ENCODE assay signal across 1 mouse cellular context in genomic region chr9:20607100-20607974, GRCm38 (mm10).
TF ChIP-seq lines count a peak whose summit lies in the region.

No protein-coding gene starts in this region.

TF ChIP-seq in myocyte, 11 proteins besides CTCF, POLR2A, EP300 and RAD21 (continued from another document):
- TF ChIP-seq TCF12 (IDR thresholded peaks at IDR 0.05; ENCODE audit: insufficient read depth, poor library complexity, severe bottlenecking): no peak
- no peak for TF ChIP-seq MAX (IDR thresholded peaks at IDR 0.05; ENCODE audit: low read depth)
- no peak for TF ChIP-seq TCF3 (IDR thresholded peaks at IDR 0.05; ENCODE audit: insufficient read length, low read depth)
- peak in 1 of 3 experiments; percentile 11 for TF ChIP-seq MYOG (IDR thresholded peaks at IDR 0.05; ENCODE audit: control insufficient read depth in 1 of 3, insufficient read depth in 1 of 3, insufficient read length in 2 of 3, low read depth in 2 of 3)
- TF ChIP-seq CEBPB (IDR thresholded peaks at IDR 0.05; ENCODE audit: insufficient read depth, poor library complexity, severe bottlenecking): no peak
- TF ChIP-seq MYOD1 (IDR thresholded peaks at IDR 0.05; ENCODE audit: control insufficient read depth in 1 of 3, insufficient read length in 2 of 3, low read depth in 2 of 3): peak in 1 of 3 experiments; percentile 13
